Mouse (Mus musculus): ENCODE data around the gene Ank3.

Ank3 gene

GRCm38 (mm10) chr10:70060689-70061081 lies 662.1 kb downstream of the Ank3 start:
- DNase-seq (ENCODE audit: low spot score in 2 of 2) = no peak

GRCm38 (mm10) chr10:70063881-70064555 lies 665.4 kb downstream of the Ank3 start:
- DNase-seq (ENCODE audit: low spot score in 2 of 2) = no peak

DNA sequence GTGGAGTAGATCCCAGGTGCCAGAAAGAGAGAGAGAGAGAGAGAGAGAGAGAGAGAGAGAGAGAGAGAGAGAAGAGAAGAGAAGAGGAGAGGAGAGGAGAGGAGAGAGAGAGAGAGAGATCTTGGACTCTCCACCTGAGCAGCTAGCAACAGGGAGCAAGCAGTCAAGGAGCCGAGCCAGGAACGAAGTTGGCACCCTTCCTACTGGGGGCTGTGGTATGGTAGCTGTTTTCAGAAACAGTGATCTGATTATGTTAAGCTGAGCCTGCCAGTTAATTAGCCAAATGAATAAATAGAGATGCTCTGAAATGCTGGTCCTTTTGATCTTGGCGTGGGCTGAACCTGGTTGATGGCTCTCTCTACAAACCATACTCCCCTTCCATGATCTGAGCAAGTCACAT lies 666.6 kb downstream of the Ank3 start:
- no peak for DNase-seq (ENCODE audit: low spot score in 2 of 2)

- no peak for DNase-seq (ENCODE audit: low spot score in 2 of 2)
Measured at GRCm38 (mm10) chr10:70066497-70067168, 668.1 kb downstream of the Ank3 start.

DNA sequence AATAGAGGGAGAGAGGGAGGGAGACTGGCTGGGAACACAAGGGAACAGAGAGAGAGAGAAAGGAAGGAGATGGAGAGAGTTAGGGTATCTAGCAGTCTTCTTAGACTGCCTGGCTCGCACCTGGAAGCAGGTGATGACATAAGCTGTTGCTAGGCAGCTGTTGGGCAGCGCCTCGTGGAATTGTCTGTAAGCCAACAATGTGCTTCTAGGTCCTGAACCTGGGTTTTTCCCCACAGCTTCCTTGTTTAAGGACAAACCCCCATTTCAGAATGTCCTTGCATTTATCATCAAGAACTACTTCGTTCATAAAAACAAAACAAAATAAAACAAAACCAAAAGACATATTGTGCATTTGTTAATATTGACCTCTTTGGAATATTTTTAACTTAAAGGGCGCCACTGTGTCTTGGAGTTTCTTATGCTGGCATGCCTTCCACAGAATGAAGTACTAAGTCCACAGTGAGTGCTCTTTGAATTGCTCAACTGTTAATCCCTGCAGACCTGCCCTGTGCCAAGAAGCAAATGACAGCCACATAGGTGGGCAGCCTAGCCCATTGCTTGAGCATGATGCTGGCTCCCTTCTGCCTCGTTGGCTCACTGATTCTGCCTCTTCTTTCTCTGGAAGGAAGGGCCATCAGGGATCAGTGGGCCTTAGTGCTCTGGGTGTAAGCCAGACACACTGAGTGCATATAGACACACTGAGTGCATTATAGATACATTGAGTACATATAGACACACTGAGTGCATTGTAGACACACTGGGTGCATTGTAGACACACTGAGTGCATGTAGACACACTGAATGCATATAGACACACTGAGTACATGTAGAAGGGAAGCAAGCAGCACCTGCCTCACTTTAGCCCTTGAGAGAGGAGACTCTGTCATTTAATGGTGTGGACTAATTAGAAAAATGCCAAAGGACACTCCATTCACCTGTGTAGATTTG lies 668.9 kb downstream of the Ank3 start:
- DNase-seq (ENCODE audit: low spot score in 2 of 2) = no peak

- DNase-seq (ENCODE audit: low spot score in 2 of 2) = no peak
Measured at GRCm38 (mm10) chr10:70069321-70069720, 670.7 kb downstream of the Ank3 start.

- no peak for DNase-seq (ENCODE audit: low spot score in 2 of 2)
Measured at GRCm38 (mm10) chr10:70071334-70071733, 672.8 kb downstream of the Ank3 start.

Measured in spleen, postnatal 14 days (tissue).